Mouse (Mus musculus): ENCODE data around the gene Adamtsl2.

Adamtsl2 gene

GRCm38 (mm10) chr2:27121626-27122355, 42.6 kb downstream of the Adamtsl2 start:
- no peak for DNase-seq

GRCm38 (mm10) chr2:27122578-27122977, 43.4 kb downstream of the Adamtsl2 start:
- DNase-seq, result no peak

DNA sequence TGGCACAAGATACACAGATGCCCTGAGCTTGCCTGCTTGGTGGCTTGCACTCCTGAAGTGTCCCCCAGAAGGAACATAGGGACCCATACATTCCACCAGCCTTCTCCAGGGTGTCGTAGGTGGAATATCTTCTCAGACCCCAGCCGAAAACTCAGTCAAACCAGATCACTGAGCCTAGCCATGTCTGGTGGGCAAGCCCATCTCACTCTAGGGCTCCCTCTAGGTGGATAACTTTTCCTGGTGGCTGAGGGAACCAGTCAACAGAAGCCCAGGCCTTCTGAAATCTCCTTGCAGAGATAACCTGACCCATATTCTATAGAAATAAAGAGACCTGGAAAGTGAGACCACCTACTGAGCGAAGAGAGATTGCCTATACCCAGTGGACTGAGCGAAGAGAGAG, 43.9 kb downstream of the Adamtsl2 start:
- DNase-seq, result no peak

DNA sequence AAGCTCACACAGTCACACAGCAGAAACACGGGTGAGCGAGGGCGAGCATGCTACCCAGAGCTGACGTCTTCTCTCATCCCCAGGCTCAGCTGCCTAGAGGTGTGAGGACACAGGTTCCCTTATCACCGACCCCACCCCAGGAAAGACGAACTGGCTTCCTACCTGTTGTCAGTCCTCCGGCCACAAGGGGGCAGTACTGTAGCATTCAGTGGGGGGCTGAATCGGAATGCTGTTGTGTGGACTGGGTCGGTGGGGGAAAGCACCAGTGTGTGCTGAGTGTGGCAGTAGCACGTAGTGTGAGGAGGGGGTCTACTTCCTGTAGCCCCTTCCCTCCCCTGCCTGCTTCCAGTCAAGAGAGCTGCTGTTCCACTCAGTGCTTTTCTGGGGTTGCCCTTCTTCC, 46.8 kb downstream of the Adamtsl2 start:
- peak; percentile 52 for DNase-seq

- DNase-seq, result no peak
Measured at GRCm38 (mm10) chr2:27126496-27126895, 47.3 kb downstream of the Adamtsl2 start.

DNA sequence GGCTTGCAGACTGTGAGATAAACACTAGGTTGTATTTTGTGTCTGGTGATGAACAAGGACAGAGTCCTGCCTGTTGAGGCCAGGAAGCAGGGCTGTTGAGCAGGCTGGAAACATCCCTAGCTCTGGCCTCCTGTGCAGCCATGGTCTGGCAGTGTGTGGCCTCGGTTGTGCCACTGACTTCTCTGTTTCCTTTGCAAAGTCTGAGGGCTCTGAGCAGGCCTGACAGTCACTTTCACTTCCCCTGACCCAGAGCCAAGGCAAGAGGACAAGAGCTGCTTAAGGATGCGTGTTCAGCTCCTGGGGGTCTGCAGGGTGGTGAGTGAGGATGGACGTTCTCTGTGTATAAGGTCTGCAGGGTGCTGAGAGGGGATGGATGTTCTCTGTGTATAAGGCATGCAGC, 49.8 kb downstream of the Adamtsl2 start:
- DNase-seq, result no peak

DNA sequence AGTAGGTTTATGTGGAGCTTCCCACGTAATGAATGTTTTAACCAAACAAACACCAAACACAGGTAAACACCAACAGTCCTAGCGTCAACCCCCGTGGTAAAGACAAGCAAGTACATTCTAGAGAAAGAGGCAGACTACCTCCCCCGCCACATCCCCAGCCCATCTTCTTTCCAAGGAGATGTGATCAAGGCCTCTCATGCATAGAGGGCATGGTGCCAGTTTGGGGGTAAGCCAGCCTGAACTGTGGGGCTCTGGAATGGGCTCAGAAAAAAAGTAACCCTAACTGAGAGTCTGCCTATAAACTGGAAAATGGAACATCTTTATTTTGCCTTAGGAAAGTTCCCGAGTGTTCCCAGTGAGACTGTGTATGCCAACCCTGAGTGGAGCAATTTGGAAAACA, 56.8 kb downstream of the Adamtsl2 start:
- DNase-seq, result no peak

DNA sequence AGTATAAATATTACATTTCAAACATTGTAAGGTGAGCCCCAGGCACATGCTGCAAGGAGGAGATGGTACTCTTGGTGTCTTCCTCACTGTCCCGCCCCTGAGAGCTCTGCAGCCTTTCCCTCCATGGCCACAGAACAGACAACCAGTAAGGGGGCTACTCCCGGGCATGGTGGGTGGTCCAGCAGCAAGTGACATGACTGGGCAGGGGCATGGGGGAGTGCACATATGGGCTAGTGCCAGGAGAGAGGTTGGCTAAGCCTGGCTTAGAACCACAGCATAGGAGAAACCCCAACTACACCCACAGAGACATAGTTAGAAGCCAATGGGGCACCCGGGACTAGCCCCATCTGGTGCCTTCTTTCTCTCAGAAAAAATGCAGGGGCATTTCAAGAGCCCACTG, 57.2 kb downstream of the Adamtsl2 start:
- no peak for DNase-seq

DNA sequence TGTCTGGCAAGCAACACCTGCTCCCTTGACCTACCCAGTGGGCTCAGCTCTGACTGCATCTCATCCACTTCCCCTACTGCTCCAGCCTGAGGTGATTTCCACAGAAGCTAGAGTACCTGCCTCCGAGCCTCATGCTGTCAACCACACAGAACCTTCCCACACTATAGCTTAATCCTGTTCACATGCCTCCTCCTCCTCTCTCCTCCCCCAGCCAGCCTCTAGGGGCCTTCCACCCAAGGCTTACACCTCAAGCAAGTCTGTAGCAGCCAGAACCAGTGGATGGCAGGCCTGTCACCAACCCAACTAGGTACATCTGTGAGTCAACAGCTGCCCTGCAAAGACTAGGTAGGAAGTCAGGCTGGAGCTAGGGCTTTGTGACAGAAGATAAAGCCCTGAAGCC, 57.6 kb downstream of the Adamtsl2 start:
- no peak for DNase-seq

DNA sequence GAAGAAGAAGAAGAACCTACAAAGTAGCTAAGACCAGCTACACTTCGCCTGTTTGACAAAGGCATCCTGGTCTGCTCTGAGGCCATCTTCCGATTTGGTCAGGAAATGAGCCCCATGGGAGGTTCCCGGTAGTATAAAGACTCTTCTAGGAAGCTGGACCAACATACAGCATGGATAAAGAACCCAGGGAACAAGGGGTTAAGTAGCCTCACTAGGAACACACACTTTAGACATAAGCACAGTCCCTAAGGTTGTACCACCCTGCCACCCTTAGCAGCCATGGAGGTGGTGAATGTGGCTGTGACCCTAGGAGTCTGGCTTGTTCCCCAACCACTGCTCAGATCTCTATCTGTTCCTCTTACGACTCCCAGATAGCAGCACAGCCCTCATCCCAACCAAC, 59.2 kb downstream of the Adamtsl2 start:
- DNase-seq, result no peak

DNA sequence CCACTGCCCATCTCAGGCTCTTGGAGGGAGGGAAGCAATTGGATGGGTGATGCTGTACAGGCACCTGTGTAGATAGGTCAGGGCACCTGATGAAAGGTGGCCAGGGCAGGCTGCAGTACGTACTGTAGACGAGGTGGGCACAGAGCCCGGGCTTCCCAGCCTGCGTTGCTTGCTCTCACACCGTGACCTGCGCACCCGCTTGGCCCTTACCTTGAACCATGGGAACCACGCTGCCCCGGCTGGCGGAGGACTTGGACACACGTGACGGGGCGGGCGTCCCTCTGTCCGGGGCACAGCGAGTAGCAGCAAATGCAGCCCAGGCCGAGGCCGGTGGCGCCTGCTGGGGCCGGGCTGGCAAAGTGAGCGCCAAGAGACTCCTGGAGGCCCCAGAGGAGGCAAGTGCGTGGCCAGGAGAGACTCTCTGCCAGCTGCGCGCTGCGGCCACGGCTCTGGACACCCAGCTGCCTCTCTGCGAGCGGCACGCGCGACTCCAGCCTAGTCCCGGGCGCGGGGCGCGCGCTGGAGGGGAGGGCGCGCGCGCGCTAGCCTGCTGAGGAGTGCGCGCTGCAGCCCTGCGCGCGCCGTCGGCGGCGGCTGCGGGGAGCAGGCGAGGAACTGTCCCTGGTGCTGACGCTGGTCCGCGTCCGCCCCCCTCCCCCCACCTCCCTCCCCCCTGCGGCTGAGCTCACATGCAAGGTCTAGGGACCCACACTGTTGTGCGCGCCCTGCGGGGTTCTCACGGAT, 62.9 kb downstream of the Adamtsl2 start, which contains the start of gene Fam163b:
Fam163b (minus strand) TSS at position 542 of the 744 bp plus-strand sequence.
- DNase-seq, result peak; percentile 22

GRCm38 (mm10) chr2:27144957-27145356, 65.8 kb downstream of the Adamtsl2 start:
- no peak for DNase-seq

DNA sequence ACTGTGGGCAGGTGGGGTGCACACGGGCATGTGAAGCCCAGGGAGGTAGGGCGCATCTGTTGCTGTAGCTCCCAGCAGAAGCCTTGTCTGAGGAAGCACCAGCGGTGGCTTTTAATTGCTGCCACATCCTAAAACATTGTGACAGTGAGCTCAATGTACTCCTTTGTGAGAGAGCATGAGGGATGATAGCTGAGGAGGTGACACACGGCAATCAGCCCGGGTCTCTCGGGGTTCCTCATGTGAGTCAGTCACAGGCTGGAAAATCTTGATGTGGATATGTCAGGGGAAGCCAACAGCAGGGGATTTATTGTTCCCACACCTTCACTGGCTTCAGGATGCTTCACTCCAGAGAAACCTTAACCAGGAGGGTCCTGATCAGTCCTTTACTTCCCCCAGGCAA, 67.7 kb downstream of the Adamtsl2 start:
- DNase-seq, result no peak

GRCm38 (mm10) chr2:27149457-27149856, 70.3 kb downstream of the Adamtsl2 start:
- no peak for DNase-seq

- DNase-seq, result peak; percentile 61
Measured at GRCm38 (mm10) chr2:27154466-27155185, 75.4 kb downstream of the Adamtsl2 start.

- DNase-seq, result no peak
Measured at GRCm38 (mm10) chr2:27156596-27156995, 77.4 kb downstream of the Adamtsl2 start.
